Mouse (Mus musculus) forebrain, embryonic 13.5 days (tissue): Measurements from ENCODE around the gene Sppl2c. TPM values are rescaled to one million over a fixed set of nuclear protein-coding genes. Genes with fewer than 3 reads are reported as not detected.
"Not testable (repeated sequence)": the region's sequence is repeated elsewhere in the genome, so short reads cannot be mapped to it uniquely, and the experiment has no call there.

ENCODE experiments used
- ATAC-seq: fragments of 200-750 bp; cut with Nextera tagmentation; 2 replicates; pipeline ENCODE4 v1.8.0; 2017
- H3K27ac ChIP-seq: fragments of 300-500 bp; sonication (generic); 2 replicates; pipeline ENCODE4 v1.5.1; 2015; ENCODE audit warnings: inconsistent platforms, mild to moderate bottlenecking, moderate library complexity
- H3K27me3 ChIP-seq: fragments of 300-500 bp; sonication (generic); 2 replicates; pipeline ENCODE4 v1.6.1; 2015; ENCODE audit warnings: mild to moderate bottlenecking, inconsistent platforms
- H3K36me3 ChIP-seq: fragments of 300-500 bp; sonication (generic); 2 replicates; pipeline ENCODE4 v1.6.1; 2015; ENCODE audit warnings: mild to moderate bottlenecking, inconsistent platforms; ENCODE audit not compliant: poor library complexity, severe bottlenecking
- H3K4me1 ChIP-seq: fragments of 300-500 bp; sonication (generic); 2 replicates; pipeline ENCODE4 v1.6.1; 2015; ENCODE audit warnings: inconsistent platforms
- H3K4me2 ChIP-seq: fragments of 300-500 bp; sonication (generic); 2 replicates; pipeline ENCODE4 v1.6.1; 2015; ENCODE audit warnings: inconsistent platforms, mild to moderate bottlenecking, moderate library complexity
- H3K4me3 ChIP-seq: fragments of 300-500 bp; sonication (generic); 2 replicates; pipeline ENCODE4 v1.5.1; 2015; ENCODE audit warnings: mild to moderate bottlenecking, inconsistent platforms
- H3K9ac ChIP-seq: fragments of 300-500 bp; sonication (generic); 2 replicates; pipeline ENCODE4 v1.6.1; 2015; ENCODE audit warnings: mild to moderate bottlenecking, inconsistent platforms
- H3K9me3 ChIP-seq: fragments of 300-500 bp; sonication (generic); replicated peaks from 2 replicates; pipeline ENCODE4 v1.6.1; 2016; ENCODE audit warnings: inconsistent platforms
- WGBS: fragments of 180-500 bp; shearing (Covaris S2); methylation state at CpG from one replicate; pipeline ENCODE4 v1.1.7; 2015; 5-methylcytosine and 5-hydroxymethylcytosine counted together
- polyA plus RNA-seq: library from polyadenylated mRNA; unstranded; fragments of >200 nt; fragmentation: Nextera tagmentation; extraction: Ambion mirVana; gene quantifications from 2 replicates; pipeline ENCODE4 v1.2.1, GENCODE M21; 2015

Gene Sppl2c
- polyA plus RNA-seq, 1 experiment from 2014 or later: not detected

DNA sequence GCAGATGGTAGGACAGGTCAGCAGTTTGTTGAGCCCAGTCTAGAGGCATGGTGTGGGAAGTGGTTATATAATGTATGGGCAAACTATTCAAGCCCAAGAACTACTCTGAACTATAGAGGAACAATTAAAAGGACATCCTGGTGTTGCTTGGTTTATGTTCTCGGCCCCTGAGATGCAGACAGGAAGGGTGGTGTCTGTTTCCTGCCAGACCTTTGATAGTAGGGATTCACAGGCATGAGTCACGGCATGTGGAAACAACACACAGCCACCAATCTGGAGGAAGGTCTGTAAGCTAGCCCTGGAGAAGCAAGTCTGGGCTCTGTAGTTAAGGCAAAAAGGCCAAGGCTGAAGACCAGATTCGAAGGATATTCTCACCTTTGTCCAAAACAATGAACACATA, 17.1 kb downstream of the Sppl2c start:
- Histone ChIP-seq H3K27ac (no peak overlapping the region), H3K9ac (no peak overlapping the region), H3K27me3 (peaks cover 8% of the 10 kb centered on the region), H3K4me2 (no peak overlapping the region), H3K4me3 (no peak overlapping the region), H3K9me3 (peaks cover 4% of the 10 kb centered on the region; the same call in 1 of the 2 replicates), H3K4me1 (no peaks in the 10 kb centered on the region), H3K36me3 (no peaks in the 10 kb centered on the region)
- ATAC-seq: no peak
- WGBS: 80% methylated on average over 3 of the region's 3 CpGs

- Histone ChIP-seq H3K36me3 (no peaks in the 10 kb centered on the region), H3K4me1 (no peaks in the 10 kb centered on the region), H3K27me3 (0 out of 2 replicates have a peak, but pooled peaks cover 3% of the 10 kb centered on the region), H3K4me3 (no peak overlapping the region), H3K9me3 (peaks cover 4% of the 10 kb centered on the region; the same call in 1 of the 2 replicates), H3K9ac (no peak overlapping the region), H3K27ac (no peak overlapping the region), H3K4me2 (no peak overlapping the region)
- ATAC-seq: no peak
- WGBS: 85% methylated on average over 4 of the region's 4 CpGs
These were observed 20.4 kb downstream of the Sppl2c start for GRCm38 (mm10) chr11:104206573-104206972.

DNA sequence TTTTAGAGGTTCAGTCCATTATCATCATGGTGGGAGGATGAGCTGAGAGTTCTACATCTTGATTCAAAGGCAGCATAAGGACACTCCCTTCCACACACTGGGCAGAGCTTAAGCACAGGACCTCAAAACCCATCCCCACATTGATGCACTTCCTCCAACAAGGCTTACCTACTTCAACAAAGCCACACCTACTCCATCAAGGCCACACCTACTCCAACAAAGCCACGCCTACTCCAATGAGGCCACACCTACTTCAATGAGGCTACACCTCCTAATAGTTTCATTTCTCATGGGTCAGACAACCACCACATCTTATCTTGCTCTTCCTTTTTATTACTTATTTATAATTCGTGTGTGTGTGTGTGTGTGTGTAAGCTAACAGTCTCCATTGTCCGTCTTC, 22.9 kb downstream of the Sppl2c start:
- ATAC-seq: no peak
- no peak overlapping the region for H3K9ac ChIP-seq
- 0 out of 2 replicates have a peak, but pooled peaks cover 3% of the 10 kb centered on the region for H3K27me3 ChIP-seq
- H3K36me3 ChIP-seq: no peaks in the 10 kb centered on the region
- no peak overlapping the region for H3K27ac ChIP-seq
- no peaks in the 10 kb centered on the region for H3K4me1 ChIP-seq
- WGBS: 70% methylated on average over 3 of the region's 3 CpGs
- H3K9me3 ChIP-seq: no peaks in the 10 kb centered on the region
- no peak overlapping the region for H3K4me3 ChIP-seq
- no peak overlapping the region for H3K4me2 ChIP-seq

DNA sequence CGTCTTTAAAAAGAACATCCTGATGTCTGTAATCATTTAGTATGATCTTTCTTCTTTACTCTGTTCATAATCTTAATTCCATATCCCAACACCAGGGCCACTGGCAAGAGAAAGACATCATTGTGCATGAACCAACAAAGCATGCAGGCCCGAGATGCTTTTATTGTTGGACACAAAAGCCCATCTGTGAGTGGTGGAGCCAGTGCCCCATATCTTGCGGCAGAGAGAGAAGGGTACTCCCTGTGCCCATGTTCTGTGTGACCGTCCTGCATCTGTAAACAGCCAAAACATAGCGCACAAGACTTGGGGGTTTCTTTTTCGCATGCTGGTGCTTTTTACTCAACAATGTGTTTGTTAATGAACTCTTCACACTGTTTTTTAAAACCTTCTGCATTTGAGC, 25.1 kb downstream of the Sppl2c start:
- Histone ChIP-seq H3K9ac (no peak overlapping the region), H3K4me3 (no peak overlapping the region), H3K27ac (no peak overlapping the region), H3K36me3 (no peaks in the 10 kb centered on the region), H3K4me1 (no peaks in the 10 kb centered on the region), H3K4me2 (no peak overlapping the region), H3K27me3 (0 out of 2 replicates have a peak, but pooled peaks cover 3% of the 10 kb centered on the region), H3K9me3 (no peaks in the 10 kb centered on the region)
- ATAC-seq: no peak
- WGBS: 83% methylated on average over 6 of the region's 6 CpGs

DNA sequence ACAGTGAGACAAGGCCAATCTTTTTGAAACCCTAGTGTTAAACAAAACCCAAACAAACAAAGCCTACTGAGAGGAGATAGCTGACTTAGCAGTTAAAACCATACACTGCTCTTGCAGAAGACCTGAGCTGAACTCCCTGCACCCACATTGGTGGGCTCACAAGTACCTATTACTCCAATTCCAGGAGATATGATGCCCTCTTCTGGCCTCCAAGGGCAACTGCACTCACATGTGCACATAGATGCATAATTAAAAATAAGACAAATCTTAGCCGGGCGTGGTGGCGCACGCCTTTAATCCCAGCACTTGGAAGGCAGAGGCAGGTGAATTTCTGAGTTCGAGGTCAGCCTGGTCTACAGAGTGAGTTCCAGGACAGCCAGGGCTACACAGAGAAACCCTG, 28.0 kb downstream of the Sppl2c start:
- H3K36me3 ChIP-seq, H3K4me3 ChIP-seq, H3K4me1 ChIP-seq, H3K9ac ChIP-seq, H3K4me2 ChIP-seq, H3K27me3 ChIP-seq, H3K9me3 ChIP-seq, ATAC-seq, H3K27ac ChIP-seq: not testable (repeated sequence)
- WGBS: 95% methylated on average over 5 of the region's 5 CpGs

GRCm38 (mm10) chr11:104218075-104218474, 31.9 kb downstream of the Sppl2c start:
- no peaks in the 10 kb centered on the region for H3K36me3 ChIP-seq
- 0 out of 2 replicates have a peak, but pooled peaks cover 5% of the 10 kb centered on the region for H3K4me1 ChIP-seq
- no peak overlapping the region for H3K4me2 ChIP-seq
- no peaks in the 10 kb centered on the region for H3K9me3 ChIP-seq
- no peaks in the 10 kb centered on the region for H3K27me3 ChIP-seq
- WGBS: 64% methylated on average over 3 of the region's 3 CpGs
- ATAC-seq: no peak
- no peak overlapping the region for H3K4me3 ChIP-seq
- H3K27ac ChIP-seq: no peak overlapping the region
- no peak overlapping the region for H3K9ac ChIP-seq

DNA sequence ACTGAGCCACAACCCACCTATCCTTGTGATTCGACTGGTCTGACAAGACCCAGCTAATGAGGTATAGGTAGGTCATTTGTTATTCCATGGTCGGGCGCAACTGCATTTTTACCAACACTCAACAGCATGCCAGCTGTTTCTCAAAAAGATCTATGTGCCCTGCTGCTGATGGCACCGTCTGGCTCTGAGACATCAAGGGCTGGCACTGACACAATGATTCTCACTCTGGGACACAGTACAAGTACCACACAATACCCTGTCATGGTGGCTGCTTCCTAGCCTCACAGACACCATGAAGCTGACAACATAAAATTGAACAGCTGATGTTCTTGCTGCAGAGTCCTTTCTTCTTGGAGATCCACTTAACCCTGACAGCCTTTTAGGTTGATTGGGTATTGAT, 34.2 kb downstream of the Sppl2c start:
- Histone ChIP-seq H3K9ac (no peak overlapping the region), H3K9me3 (no peaks in the 10 kb centered on the region), H3K4me1 (0 out of 2 replicates have a peak, but pooled peaks cover 5% of the 10 kb centered on the region), H3K4me3 (no peak overlapping the region), H3K27ac (no peak overlapping the region), H3K27me3 (no peaks in the 10 kb centered on the region), H3K36me3 (no peaks in the 10 kb centered on the region), H3K4me2 (no peak overlapping the region)
- WGBS: 82% methylated on average over 4 of the region's 4 CpGs
- ATAC-seq: no peak

- no peak overlapping the region for H3K9ac ChIP-seq
- H3K27ac ChIP-seq: no peak overlapping the region
These were observed 35.6 kb downstream of the Sppl2c start for GRCm38 (mm10) chr11:104221751-104222150.

DNA sequence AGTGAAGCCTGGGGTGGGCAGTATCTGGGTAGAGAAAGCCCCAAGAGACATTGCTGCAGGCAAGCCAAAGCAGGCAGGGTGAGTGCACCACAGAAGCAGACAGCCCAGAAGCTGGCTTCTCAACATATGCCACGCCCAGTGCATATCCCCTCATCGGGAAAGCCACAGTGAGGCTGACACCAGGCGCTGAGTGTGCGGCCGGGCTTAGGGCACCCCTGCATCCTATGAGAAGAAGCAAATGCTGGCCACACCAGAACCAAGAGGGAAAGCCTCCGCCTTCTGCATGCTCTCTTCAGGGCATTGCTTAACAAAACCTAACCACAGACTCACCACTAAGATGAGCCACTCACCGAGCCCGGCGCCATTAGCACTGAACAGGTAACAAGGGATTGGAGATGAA, 37.2 kb downstream of the Sppl2c start:
- H3K4me1 ChIP-seq: no peaks in the 10 kb centered on the region
- H3K4me3 ChIP-seq: no peak overlapping the region
- H3K27ac ChIP-seq: no peak overlapping the region
- no peak overlapping the region for H3K4me2 ChIP-seq
- no peaks in the 10 kb centered on the region for H3K36me3 ChIP-seq
- H3K9ac ChIP-seq: no peak overlapping the region
- H3K9me3 ChIP-seq: no peaks in the 10 kb centered on the region
- 88% methylated on average over 9 of the region's 9 CpGs for WGBS
- ATAC-seq: no peak
- H3K27me3 ChIP-seq: no peaks in the 10 kb centered on the region

More at GRCm38 (mm10) chr11:104221751-104222150, 35.6 kb downstream of the Sppl2c start:
- Histone ChIP-seq H3K9me3 (no peaks in the 10 kb centered on the region), H3K36me3 (no peaks in the 10 kb centered on the region), H3K27me3 (no peaks in the 10 kb centered on the region), H3K4me2 (no peak overlapping the region), H3K4me1 (0 out of 2 replicates have a peak, but pooled peaks cover 5% of the 10 kb centered on the region), H3K4me3 (no peak overlapping the region)
- no peak for ATAC-seq
- WGBS: 67% methylated on average over 5 of the region's 5 CpGs

- Histone ChIP-seq H3K9me3 (no peaks in the 10 kb centered on the region), H3K4me1 (peaks cover 29% of the 10 kb centered on the region), H3K4me3 (no peak overlapping the region), H3K4me2 (no peak overlapping the region), H3K9ac (no peak overlapping the region), H3K36me3 (no peaks in the 10 kb centered on the region), H3K27ac (no peak overlapping the region), H3K27me3 (peaks cover 29% of the 10 kb centered on the region)
- no peak for ATAC-seq
- WGBS: 78% methylated on average over 4 of the region's 4 CpGs
These were observed 43.3 kb downstream of the Sppl2c start for GRCm38 (mm10) chr11:104229391-104229790.

DNA sequence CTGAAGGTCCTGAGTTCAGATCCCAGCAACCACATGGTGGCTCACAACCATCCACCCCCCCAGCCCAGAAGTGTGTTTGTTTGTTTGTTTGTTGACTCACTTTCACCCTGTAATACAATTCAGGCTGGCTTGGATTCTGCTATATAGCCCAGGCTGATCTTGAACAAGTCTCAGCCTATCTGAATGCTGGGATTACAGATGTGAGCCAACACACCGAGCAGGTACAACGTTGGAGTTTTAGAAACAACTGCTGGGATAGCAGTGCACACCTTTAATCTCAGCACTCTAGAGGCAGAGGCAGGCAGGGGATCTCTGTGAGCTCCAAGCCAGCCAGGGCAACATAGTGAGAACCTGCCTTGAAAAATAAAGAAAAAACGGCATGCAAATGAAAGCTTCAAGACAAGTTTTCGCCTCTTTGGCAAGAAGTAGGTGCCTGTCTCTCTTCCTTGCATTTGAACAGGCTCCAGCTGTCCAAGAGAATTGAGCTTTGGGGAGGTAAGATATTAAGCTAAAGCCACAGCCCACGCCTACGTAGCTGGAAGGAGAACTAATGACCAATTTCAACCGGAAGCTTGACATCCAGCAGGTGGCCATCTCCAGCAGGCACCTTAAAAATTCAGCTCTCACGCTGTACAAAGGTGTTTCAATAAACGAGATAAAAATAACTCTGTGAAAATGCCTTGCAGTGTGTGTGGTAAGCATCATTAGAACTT, 44.1 kb downstream of the Sppl2c start:
- Histone ChIP-seq H3K9me3 (no peaks in the 10 kb centered on the region), H3K27me3 (peaks cover 37% of the 10 kb centered on the region), H3K9ac (peak overlapping the region; percentile 66), H3K4me3 (peak overlapping the region; percentile 63), H3K36me3 (no peaks in the 10 kb centered on the region), H3K4me2 (peak overlapping the region; percentile 96), H3K4me1 (peaks cover 33% of the 10 kb centered on the region), H3K27ac (peak overlapping the region; percentile 35; the same call in 1 of the 2 replicates)
- WGBS: 10% methylated on average over 9 of the region's 9 CpGs
- ATAC-seq: no peak

DNA sequence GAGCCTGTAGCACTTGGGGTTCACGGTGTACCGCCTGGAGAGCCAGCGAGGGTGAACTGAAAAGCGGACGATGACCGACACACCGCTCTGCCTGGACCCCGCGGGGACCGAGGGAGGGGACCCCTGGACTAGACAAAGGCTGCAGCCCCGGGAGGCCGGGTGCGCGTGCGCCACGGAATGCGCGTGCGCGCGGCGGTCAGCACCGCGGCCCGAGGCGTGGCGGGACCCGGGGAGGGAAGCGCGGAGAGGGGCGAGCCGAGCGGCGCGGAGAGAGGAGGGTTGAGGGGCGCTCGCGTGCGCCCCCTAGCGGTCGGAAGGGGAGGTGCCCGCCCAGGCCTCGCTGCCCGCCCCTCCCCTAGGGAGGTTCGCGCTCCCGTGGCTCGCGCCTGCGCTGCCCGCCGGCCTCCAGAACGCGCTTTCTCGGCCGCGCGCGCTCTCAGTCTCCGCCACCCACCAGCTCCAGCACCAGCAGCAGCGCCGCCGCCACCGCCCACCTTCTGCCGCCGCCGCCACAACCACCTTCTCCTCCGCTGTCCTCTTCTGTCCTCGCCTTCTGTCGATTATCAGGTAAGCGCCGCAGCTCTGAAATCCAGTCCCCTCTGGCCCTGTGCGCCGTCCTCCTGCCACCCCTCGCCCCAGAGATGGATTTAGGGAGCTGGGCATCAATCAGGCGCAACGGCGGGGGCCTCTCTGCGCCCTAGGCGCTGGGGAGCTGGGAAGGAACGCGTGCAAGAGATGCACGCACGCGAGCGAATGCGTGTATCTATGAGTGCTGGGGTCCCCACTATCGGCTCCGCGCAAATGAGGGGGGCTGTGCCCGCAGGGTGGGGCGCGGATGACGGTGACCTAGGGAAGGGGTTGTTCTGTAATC, 45.1 kb downstream of the Sppl2c start, which contains the start of gene Mapt:
Gene Mapt, plus strand, starts transcription at position 350 of the 871 bp plus-strand sequence.
- H3K9ac ChIP-seq: peak within 1 kb of the TSS; percentile 85
- H3K4me3 ChIP-seq: peak within 1 kb of the TSS; percentile 63
- ATAC-seq: peak; percentile 85
- peaks cover 42% of the 10 kb centered on the region for H3K4me1 ChIP-seq
- H3K9me3 ChIP-seq: no peaks in the 10 kb centered on the region
- H3K4me2 ChIP-seq: peak within 1 kb of the TSS; percentile 96
- H3K36me3 ChIP-seq: no peaks in the 10 kb centered on the region
- H3K27me3 ChIP-seq: peaks cover 48% of the 10 kb centered on the region
- under 1% methylated on average over 62 of the region's 94 CpGs for WGBS
- H3K27ac ChIP-seq: peak within 1 kb of the TSS; percentile 83
